ENCODE assay signal across 16 mouse cellular contexts in genomic region chr11:96572515-96572914, GRCm38 (mm10).
A peak's percentile ranks its signal among the peaks of the same experiment; 100 is the strongest.
DNase-seq lines count a peak whose midpoint lies in the region; ATAC-seq and TF ChIP-seq lines count a peak whose summit lies in the region.
"Had no signal": no experiment of that assay in that cellular context is flagged by ENCODE, and none has a peak within 500 bp of the region (broad histone marks: within the 10 kb centered on the region; RNA-seq: fewer than 3 reads in every experiment).

No protein-coding gene starts in this region.

- TF ChIP-seq CTCF in midbrain, postnatal 0 days (IDR thresholded peaks at IDR 0.05): peak; percentile 21; the same call in 1 of the 2 replicates

- no peak overlapping the region for H3K4me3 ChIP-seq in hindbrain, embryonic 10.5 days
- H3K4me3 ChIP-seq in hindbrain, embryonic 14.5 days (replicated peaks; ENCODE audit: low read length): no peak overlapping the region
- H3K4me3 ChIP-seq in midbrain, postnatal 0 days (ENCODE audit: low read depth, low read length): no peak overlapping the region
- H3K4me3 ChIP-seq in midbrain, embryonic 14.5 days (replicated peaks; ENCODE audit: low read depth, low read length): no peak overlapping the region
- H3K4me3 ChIP-seq in forebrain, embryonic 16.5 days (replicated peaks; ENCODE audit: low read length): no peak overlapping the region
- H3K4me3 ChIP-seq: stomach, embryonic 15.5 days had no signal

- peak; percentile 20 for DNase-seq in hindbrain, embryonic 10.5 days (ENCODE audit: low spot score)
- DNase-seq in hindbrain, embryonic 14.5 days (ENCODE audit: low spot score): no peak
- DNase-seq in midbrain, postnatal 0 days (ENCODE audit: low spot score): no peak
- no peak for DNase-seq in midbrain, embryonic 14.5 days
- peak; percentile 49 for DNase-seq in NIH3T3 (ENCODE audit: low read depth)
- no peak for DNase-seq in embryo, embryonic 9.5 days (ENCODE audit: extremely low spot score)
- DNase-seq: cerebellum, adult 2 months; heart, adult 18-20 months; heart, postnatal 14 days; kidney, adult 9 months; left cerebral cortex, postnatal 4 days; right cerebral cortex, postnatal 25 days; thymus, postnatal 36 days had no signal

- H3K27ac ChIP-seq in hindbrain, embryonic 10.5 days: no peak overlapping the region
- H3K27ac ChIP-seq in hindbrain, embryonic 14.5 days: no peak overlapping the region
- H3K27ac ChIP-seq in midbrain, postnatal 0 days (ENCODE audit: low read depth, low read length): no peak overlapping the region
- no peak overlapping the region for H3K27ac ChIP-seq in midbrain, embryonic 14.5 days (replicated peaks; ENCODE audit: low read depth, low read length)
- H3K27ac ChIP-seq in forebrain, embryonic 16.5 days (ENCODE audit: low read length): no peak overlapping the region
- H3K27ac ChIP-seq: liver, embryonic 14.5 days; stomach, embryonic 15.5 days had no signal

- H3K4me2 ChIP-seq in hindbrain, embryonic 14.5 days (replicated peaks): no peak overlapping the region
- no peak overlapping the region for H3K4me2 ChIP-seq in midbrain, postnatal 0 days (ENCODE audit: low read depth, low read length, poor library complexity, severe bottlenecking)
- no peak overlapping the region for H3K4me2 ChIP-seq in midbrain, embryonic 14.5 days (ENCODE audit: low read length)
- H3K4me2 ChIP-seq in forebrain, embryonic 16.5 days (ENCODE audit: low read length): no peak overlapping the region
- H3K4me2 ChIP-seq: stomach, embryonic 15.5 days had no signal

- no peaks in the 10 kb centered on the region for H3K9me3 ChIP-seq in hindbrain, embryonic 10.5 days
- no peaks in the 10 kb centered on the region for H3K9me3 ChIP-seq in hindbrain, embryonic 14.5 days (ENCODE audit: control insufficient read depth, low read length)
- no peaks in the 10 kb centered on the region for H3K9me3 ChIP-seq in midbrain, postnatal 0 days (ENCODE audit: low read length)
- no peaks in the 10 kb centered on the region for H3K9me3 ChIP-seq in midbrain, embryonic 14.5 days (ENCODE audit: control insufficient read depth, low read length)
- no peaks in the 10 kb centered on the region for H3K9me3 ChIP-seq in forebrain, embryonic 16.5 days (ENCODE audit: control insufficient read depth, low read length)
- H3K9me3 ChIP-seq: stomach, embryonic 15.5 days had no signal

- 32% methylated on average over 3 of the region's 3 CpGs for WGBS in hindbrain, embryonic 10.5 days
- 28% methylated on average over 3 of the region's 3 CpGs for WGBS in hindbrain, embryonic 14.5 days
- 35% methylated on average over 3 of the region's 3 CpGs for WGBS in midbrain, postnatal 0 days
- 35% methylated on average over 3 of the region's 3 CpGs for WGBS in midbrain, embryonic 14.5 days
- WGBS in forebrain, embryonic 16.5 days: 41% methylated on average over 3 of the region's 3 CpGs

- ATAC-seq in hindbrain, embryonic 14.5 days (ENCODE audit: low FRiP score): no peak
- no peak for ATAC-seq in midbrain, postnatal 0 days (ENCODE audit: low FRiP score)
- ATAC-seq in midbrain, embryonic 14.5 days (ENCODE audit: low FRiP score, low TSS enrichment): no peak
- no peak for ATAC-seq in forebrain, embryonic 16.5 days

- peaks cover 16% of the 10 kb centered on the region for H3K4me1 ChIP-seq in hindbrain, embryonic 10.5 days (replicated peaks)
- peaks cover 7% of the 10 kb centered on the region; the same call in 1 of the 2 replicates for H3K4me1 ChIP-seq in hindbrain, embryonic 14.5 days (replicated peaks; ENCODE audit: control insufficient read depth, insufficient read depth, low read length)
- H3K4me1 ChIP-seq in midbrain, postnatal 0 days (ENCODE audit: insufficient read depth, low read length): no peaks in the 10 kb centered on the region
- H3K4me1 ChIP-seq in midbrain, embryonic 14.5 days (ENCODE audit: control insufficient read depth, insufficient read depth, low read length): peaks cover 7% of the 10 kb centered on the region; the same call in 1 of the 2 replicates
- 0 out of 2 replicates have a peak, but pooled peaks cover 4% of the 10 kb centered on the region for H3K4me1 ChIP-seq in forebrain, embryonic 16.5 days (replicated peaks; ENCODE audit: control insufficient read depth, insufficient read depth, low read length)
- H3K4me1 ChIP-seq: stomach, embryonic 15.5 days had no signal

- H3K9ac ChIP-seq in hindbrain, embryonic 14.5 days: no peak overlapping the region
- no peak overlapping the region for H3K9ac ChIP-seq in midbrain, postnatal 0 days (replicated peaks; ENCODE audit: low read length, poor library complexity, severe bottlenecking)
- H3K9ac ChIP-seq in midbrain, embryonic 14.5 days (replicated peaks; ENCODE audit: low read length): no peak overlapping the region
- no peak overlapping the region for H3K9ac ChIP-seq in forebrain, embryonic 16.5 days (replicated peaks; ENCODE audit: low read depth, low read length)
- H3K9ac ChIP-seq: liver, embryonic 14.5 days; stomach, embryonic 15.5 days had no signal

- peaks cover 7% of the 10 kb centered on the region; the same call in 1 of the 2 replicates for H3K27me3 ChIP-seq in hindbrain, embryonic 10.5 days (ENCODE audit: insufficient read depth, poor library complexity, severe bottlenecking)
- H3K27me3 ChIP-seq in hindbrain, embryonic 14.5 days (ENCODE audit: control insufficient read depth, insufficient read depth, low read length): no peaks in the 10 kb centered on the region
- H3K27me3 ChIP-seq in midbrain, postnatal 0 days (ENCODE audit: insufficient read depth, low read length): no peaks in the 10 kb centered on the region
- H3K27me3 ChIP-seq in midbrain, embryonic 14.5 days (ENCODE audit: control insufficient read depth, insufficient read depth, low read length): no peaks in the 10 kb centered on the region
- H3K27me3 ChIP-seq in forebrain, embryonic 16.5 days (replicated peaks; ENCODE audit: control insufficient read depth, insufficient read depth, low read length): 0 out of 2 replicates have a peak, but pooled peaks cover 2% of the 10 kb centered on the region
- H3K27me3 ChIP-seq: stomach, embryonic 15.5 days had no signal

- no peaks in the 10 kb centered on the region for H3K36me3 ChIP-seq in hindbrain, embryonic 10.5 days
- no peaks in the 10 kb centered on the region for H3K36me3 ChIP-seq in hindbrain, embryonic 14.5 days (replicated peaks; ENCODE audit: control insufficient read depth, insufficient read depth)
- H3K36me3 ChIP-seq in midbrain, postnatal 0 days (ENCODE audit: insufficient read depth, low read length): no peaks in the 10 kb centered on the region
- H3K36me3 ChIP-seq in midbrain, embryonic 14.5 days (ENCODE audit: control insufficient read depth, insufficient read depth, low read length): no peaks in the 10 kb centered on the region
- no peaks in the 10 kb centered on the region for H3K36me3 ChIP-seq in forebrain, embryonic 16.5 days (ENCODE audit: control insufficient read depth, insufficient read depth)
- H3K36me3 ChIP-seq: stomach, embryonic 15.5 days had no signal

Comparison
In these comparisons a context has a peak if more than half of its experiments do, and no peak if none do; other contexts are left out.
1. DNase-seq: peak in hindbrain, embryonic 10.5 days (single experiment) and NIH3T3 (single experiment); none in hindbrain, embryonic 14.5 days (single experiment), midbrain, postnatal 0 days (single experiment), midbrain, embryonic 14.5 days (single experiment) and embryo, embryonic 9.5 days (single experiment).